Mouse (Mus musculus) lung, postnatal 0 days (tissue): ENCODE results near the gene Aadac.

Experiments
- CTCF ChIP-seq: IDR thresholded peaks from 2 replicates; pipeline ENCODE4 v1.5.1; 2016; ENCODE audit warnings: antibody characterized with exemption, mild to moderate bottlenecking
- EP300 ChIP-seq: IDR thresholded peaks from 2 replicates; pipeline ENCODE4 v1.6.1; 2016; ENCODE audit warnings: antibody characterized with exemption, mild to moderate bottlenecking, control low read depth

- TF ChIP-seq CTCF (no peak), EP300 (no peak)
Observed at GRCm38 (mm10) chr3:60081648-60082047, 56.1 kb downstream of the Aadac start, which contains the start of gene Sucnr1.
